Mouse (Mus musculus): ENCODE results near the gene Cwf19l1.

Gene Cwf19l1

GRCm38 (mm10) chr19:44110356-44110755, 25.3 kb downstream of the Cwf19l1 start:
- no peak for DNase-seq

DNA sequence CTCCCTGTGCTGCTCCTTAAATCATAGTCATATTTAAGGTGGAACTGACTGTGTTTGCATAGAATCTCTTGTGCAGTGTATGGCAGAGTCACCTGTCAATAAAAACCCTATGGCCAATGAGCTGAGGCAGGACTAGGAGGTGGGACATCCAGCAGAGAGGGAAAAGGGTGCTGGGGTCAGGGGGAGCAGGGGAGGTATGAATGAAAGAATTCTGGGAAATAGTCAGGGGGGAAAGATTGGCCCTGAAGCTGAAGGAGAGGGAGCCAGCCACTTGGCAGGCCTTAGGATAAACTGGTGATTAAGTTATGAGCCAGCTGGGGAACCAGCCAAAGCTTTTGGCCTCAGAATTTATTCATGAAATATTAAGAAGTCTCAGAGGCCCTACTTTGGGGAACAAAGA, 26.7 kb downstream of the Cwf19l1 start:
- DNase-seq, result peak; percentile 29

DNA sequence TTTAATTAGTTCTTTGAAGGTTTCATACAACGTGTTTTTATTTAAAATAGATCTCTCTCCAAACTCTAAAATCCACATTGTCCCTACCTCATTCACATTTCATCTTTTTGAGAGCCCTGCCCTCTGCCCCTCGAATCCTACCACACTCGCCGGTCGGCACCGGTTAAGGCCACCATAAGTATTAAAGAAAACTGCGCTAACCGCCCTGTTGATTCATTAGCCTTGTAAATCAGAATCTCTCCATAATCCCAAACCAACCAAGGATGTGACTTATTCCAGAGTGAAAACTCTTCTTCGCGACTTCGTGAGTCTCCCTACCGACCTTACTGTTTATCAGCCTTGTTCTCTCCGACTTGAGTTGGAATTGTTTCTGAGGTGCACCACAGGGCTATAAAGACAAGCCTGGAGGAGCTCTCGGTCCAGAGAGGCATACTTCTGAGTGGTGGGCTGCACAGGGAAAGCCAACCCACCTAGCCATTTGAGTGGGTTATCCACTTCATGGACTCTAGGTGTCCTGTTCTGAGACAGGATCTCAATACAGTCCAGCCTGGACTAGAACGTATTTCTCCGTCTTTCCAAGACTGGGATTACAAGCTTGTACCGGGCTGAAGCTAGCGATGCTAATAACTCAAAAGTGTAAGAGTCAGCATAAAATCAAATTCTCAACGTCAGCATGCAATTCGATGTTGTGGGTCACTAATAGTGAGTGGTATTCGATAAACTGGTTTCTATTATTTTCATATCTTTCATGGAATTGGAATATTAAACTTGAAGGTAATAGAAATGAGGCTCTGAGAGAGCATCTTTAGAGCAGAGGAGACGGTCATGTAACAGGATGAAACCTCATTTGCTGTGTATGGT, 27.8 kb downstream of the Cwf19l1 start:
- no peak for DNase-seq

- peak; percentile 99 for DNase-seq
These were observed 28.6 kb downstream of the Cwf19l1 start, which contains the start of gene Chuk for GRCm38 (mm10) chr19:44106831-44107660. Gene Chuk, minus strand, starts transcription at chr19:44107480.

DNA sequence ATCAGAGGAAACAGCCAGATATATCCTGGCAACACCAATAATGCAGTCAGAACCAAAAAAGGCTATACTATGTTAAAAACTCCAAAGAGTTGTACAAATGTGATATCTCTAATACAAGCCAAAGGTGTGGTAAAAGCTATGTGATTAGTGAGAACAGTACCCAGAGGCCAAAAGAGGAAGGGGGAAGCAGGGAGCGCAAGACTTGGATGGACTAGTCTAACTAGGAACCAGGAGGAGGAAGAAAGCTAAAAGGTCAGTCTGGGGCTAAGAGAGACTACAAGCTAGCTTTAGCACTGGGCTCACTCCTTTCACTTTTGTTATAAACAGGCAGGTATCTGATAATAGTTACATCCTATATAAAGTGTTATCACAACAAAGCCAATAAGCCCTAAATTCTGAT, 31.3 kb downstream of the Cwf19l1 start:
- DNase-seq, result no peak

DNA sequence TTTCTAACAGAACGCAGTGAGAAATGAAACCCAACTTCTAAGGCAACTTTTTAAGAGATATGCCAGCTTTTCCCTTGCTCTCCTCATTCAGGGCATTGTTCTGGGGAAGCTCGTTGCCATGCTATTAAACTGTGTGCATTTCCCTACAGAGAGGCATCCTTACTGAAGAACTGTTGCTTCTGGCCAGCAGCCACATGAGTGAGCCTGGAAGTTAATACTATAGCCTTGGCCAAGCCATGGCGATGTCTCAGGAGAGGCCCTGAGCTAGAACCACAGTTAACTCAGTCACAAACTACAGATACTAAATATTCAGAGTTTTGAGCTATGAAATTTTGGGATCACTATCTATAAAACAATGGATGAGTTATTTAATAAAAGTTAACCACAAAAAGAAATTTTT, 32.7 kb downstream of the Cwf19l1 start:
- no peak for DNase-seq

- no peak for DNase-seq
These were observed 34.8 kb downstream of the Cwf19l1 start for GRCm38 (mm10) chr19:44100840-44101239.

- DNase-seq, result no peak
These were observed 49.4 kb downstream of the Cwf19l1 start for GRCm38 (mm10) chr19:44086278-44086677.

- no peak for DNase-seq
These were observed 54.8 kb downstream of the Cwf19l1 start for GRCm38 (mm10) chr19:44080920-44081319.

- no peak for DNase-seq
These were observed 55.7 kb downstream of the Cwf19l1 start for GRCm38 (mm10) chr19:44080023-44080422.

DNA sequence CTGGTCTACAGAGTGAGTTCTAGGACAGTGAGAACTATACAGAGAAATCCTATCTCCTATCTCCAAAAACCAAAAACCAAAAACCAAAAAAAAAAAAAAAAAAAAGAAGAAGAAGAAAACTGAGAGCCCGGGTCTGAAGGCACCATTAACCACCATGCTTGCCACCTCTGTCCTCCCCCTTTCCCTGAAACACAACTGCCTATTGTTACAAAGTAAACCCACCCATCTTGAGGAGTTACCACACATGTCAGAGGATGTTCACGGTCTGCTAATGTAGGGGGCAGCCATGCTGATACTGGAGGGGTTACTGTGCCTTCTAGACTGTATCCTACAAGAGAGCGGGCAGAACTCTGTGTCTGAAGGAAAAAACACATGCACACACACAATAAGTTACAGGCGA, 58.7 kb downstream of the Cwf19l1 start:
- DNase-seq, result no peak

DNA sequence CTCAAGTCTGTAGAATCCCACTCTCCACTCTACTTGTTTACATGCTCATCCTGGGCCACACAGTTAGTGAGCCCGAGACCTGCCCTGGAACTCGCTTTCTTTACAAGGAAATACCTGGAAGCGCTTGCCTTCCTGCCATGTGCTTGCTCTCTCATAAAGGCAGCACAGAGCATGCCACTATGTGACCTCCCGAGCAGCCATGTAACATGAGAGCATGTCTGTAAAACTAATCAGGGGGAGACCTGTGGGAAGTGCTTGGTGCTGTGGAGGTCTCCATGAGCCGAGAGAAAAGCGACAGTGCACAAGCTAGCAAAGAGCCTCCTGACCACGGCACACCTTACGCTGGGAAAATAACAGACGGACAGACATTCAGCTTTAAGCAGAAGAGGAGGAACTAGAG, 59.2 kb downstream of the Cwf19l1 start:
- DNase-seq, result no peak

GRCm38 (mm10) chr19:44074986-44075385, 60.7 kb downstream of the Cwf19l1 start:
- DNase-seq, result no peak

DNA sequence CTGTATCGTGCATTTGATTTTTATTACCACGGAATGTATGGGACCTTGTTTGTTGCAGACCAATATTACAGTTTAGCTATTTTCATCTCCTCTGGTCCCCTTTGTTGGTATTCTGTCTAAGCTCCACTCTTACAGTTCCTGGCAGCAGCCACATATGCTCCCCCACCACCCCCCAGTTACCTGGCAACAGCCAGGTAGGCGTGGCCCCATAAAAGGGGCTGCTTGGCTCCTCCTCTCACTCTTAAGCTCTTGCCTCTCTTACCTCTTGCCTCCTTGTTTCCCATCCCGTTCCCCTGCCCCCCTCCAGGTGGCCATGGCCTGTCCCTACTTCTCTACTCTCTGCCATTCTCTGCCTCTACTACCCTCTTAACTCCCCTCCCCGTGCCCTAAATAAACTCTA, 64.5 kb downstream of the Cwf19l1 start:
- no peak for DNase-seq

DNA sequence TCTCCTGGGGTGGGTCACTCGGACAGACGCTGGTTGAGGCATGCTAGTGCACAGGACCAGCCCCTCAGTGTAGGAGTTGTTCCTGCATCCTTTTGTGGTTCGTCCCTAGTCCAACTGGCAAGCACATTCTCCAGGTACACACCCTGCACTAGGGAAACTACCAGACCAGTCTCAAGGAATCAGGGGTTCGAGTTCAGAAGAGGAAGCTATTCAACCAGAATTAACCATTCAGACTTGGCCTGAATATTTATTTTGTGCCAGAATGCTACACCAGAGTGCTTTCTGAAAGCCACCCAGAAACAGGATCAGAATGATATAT, 65.8 kb downstream of the Cwf19l1 start:
- no peak for DNase-seq

GRCm38 (mm10) chr19:44069121-44069913, 66.4 kb downstream of the Cwf19l1 start, which contains the start of gene Erlin1:
Gene Erlin1, minus strand, starts transcription at chr19:44069785.
- peak; percentile 92 for DNase-seq

GRCm38 (mm10) chr19:44068232-44068631, 67.4 kb downstream of the Cwf19l1 start:
- no peak for DNase-seq

GRCm38 (mm10) chr19:44067323-44068049, 68.2 kb downstream of the Cwf19l1 start:
- no peak for DNase-seq

GRCm38 (mm10) chr19:44064734-44065133, 70.9 kb downstream of the Cwf19l1 start:
- DNase-seq, result no peak

DNA sequence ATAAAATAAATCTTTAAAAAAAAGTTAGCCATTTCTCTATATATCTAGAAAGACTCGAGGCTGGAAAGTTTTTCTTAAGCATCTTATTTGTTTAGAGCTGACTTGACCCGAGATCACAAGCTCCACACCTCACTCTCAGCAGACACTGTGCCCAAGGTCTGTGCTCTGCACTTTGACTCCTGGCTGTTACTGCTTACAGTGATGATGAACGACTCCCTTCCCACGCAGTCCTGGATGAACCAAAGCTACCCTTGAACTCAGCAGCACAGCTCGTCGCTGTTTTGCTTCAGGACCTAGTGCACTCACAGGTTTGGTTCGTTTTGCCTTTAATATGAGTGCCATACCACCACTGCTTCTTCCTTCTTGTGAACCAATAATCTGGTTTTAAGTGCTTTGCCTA, 71.9 kb downstream of the Cwf19l1 start:
- no peak for DNase-seq

- no peak for DNase-seq
These were observed 75.5 kb downstream of the Cwf19l1 start for GRCm38 (mm10) chr19:44060226-44060625.

All from lung, postnatal 14 days (tissue).